Mouse (Mus musculus) lung, embryonic 14.5 days (tissue): ENCODE data around the gene 1700025G04Rik. TPM values are rescaled to one million over a fixed set of nuclear protein-coding genes. Genes with fewer than 3 reads are reported as not detected.

Experiments used
- ATAC-seq: fragments of 200-750 bp; cut with Nextera tagmentation; 2 replicates; pipeline ENCODE4 v1.8.0; 2017; ENCODE audit warnings: mild to moderate bottlenecking, moderate TSS enrichment, moderate library complexity; ENCODE audit not compliant: insufficient read depth
- DNase-seq: peaks from one replicate; pipeline ENCODE4 v3.0.0-alpha.2; 2015
- H3K27ac ChIP-seq: fragments of 300-500 bp; sonication (generic); 2 replicates; pipeline ENCODE4 v1.5.1; 2014; ENCODE audit warnings: low read depth, mild to moderate bottlenecking, moderate library complexity
- H3K27me3 ChIP-seq: fragments of 300-500 bp; sonication (generic); 2 replicates; pipeline ENCODE4 v1.6.1; 2014; ENCODE audit warnings: low read length, control low read depth; ENCODE audit not compliant: insufficient read depth
- H3K36me3 ChIP-seq: fragments of 300-500 bp; sonication (generic); 2 replicates; pipeline ENCODE4 v1.6.1; 2014; ENCODE audit warnings: control low read depth; ENCODE audit not compliant: insufficient read depth
- H3K4me1 ChIP-seq: fragments of 300-500 bp; sonication (generic); 2 replicates; pipeline ENCODE4 v1.6.1; 2014; ENCODE audit warnings: antibody characterized with exemption, control low read depth; ENCODE audit not compliant: insufficient read depth
- H3K4me2 ChIP-seq: fragments of 300-500 bp; sonication (generic); 2 replicates; pipeline ENCODE4 v1.6.1; 2014; ENCODE audit warnings: mild to moderate bottlenecking
- H3K4me3 ChIP-seq: fragments of 300-500 bp; sonication (generic); 2 replicates; pipeline ENCODE4 v1.5.1; 2014; ENCODE audit warnings: low read depth, low read length
- H3K9ac ChIP-seq: fragments of 300-500 bp; sonication (generic); 2 replicates; pipeline ENCODE4 v1.6.1; 2014
- H3K9me3 ChIP-seq: fragments of 300-500 bp; sonication (generic); 2 replicates; pipeline ENCODE4 v1.6.1; 2016; ENCODE audit warnings: low read depth, low read length, control low read depth
- CTCF ChIP-seq: IDR thresholded peaks from 2 replicates; pipeline ENCODE4 v1.5.1; 2016; ENCODE audit warnings: antibody characterized with exemption, low read depth
- WGBS: fragments of 180-500 bp; shearing (Covaris S2); extraction: QIAGEN DNeasy Blood & Tissue Kit; methylation state at CpG from one replicate; pipeline ENCODE4 v1.1.7; 2014; 5-methylcytosine and 5-hydroxymethylcytosine counted together
- polyA plus RNA-seq: library from polyadenylated mRNA; unstranded; fragments of >200 nt; fragmentation: Nextera tagmentation; extraction: Ambion mirVana; gene quantifications from 2 replicates; pipeline ENCODE4 v1.2.1, GENCODE M21; 2014

Gene 1700025G04Rik
- polyA plus RNA-seq: 24.9 and 27.4 TPM in 2 replicates

- H3K4me2 ChIP-seq: peak within 1 kb of the TSS; percentile 85
- 0 out of 2 replicates have a peak, but pooled peaks cover 6% of the 10 kb centered on the region for H3K4me1 ChIP-seq
- H3K36me3 ChIP-seq: no peaks in the 10 kb centered on the region
- H3K9me3 ChIP-seq: no peaks in the 10 kb centered on the region
- H3K9ac ChIP-seq: peak within 1 kb of the TSS; percentile 91
- no peaks in the 10 kb centered on the region for H3K27me3 ChIP-seq
- whole genome bisulfite sequencing: under 1% methylated on average over 51 of the region's 66 CpGs
- H3K27ac ChIP-seq: peak within 1 kb of the TSS; percentile 87
- peak within 1 kb of the TSS; percentile 89 for H3K4me3 ChIP-seq
- ATAC-seq (peak; percentile 90), DNase-seq (peak; percentile 92)
- TF ChIP-seq CTCF: no peak
Measured at GRCm38 (mm10) chr1:152090018-152090553, at the start of gene 1700025G04Rik. Gene 1700025G04Rik (minus strand): TSS chr1:152090125.

GRCm38 (mm10) chr1:152139496-152139895, 49.6 kb upstream of the 1700025G04Rik start:
- DNase-seq (peak; percentile 11), ATAC-seq (no peak)
- H3K27me3 ChIP-seq: no peaks in the 10 kb centered on the region
- no peak for TF ChIP-seq CTCF
- no peaks in the 10 kb centered on the region for H3K36me3 ChIP-seq
- WGBS: 54% methylated on average over 4 of the region's 4 CpGs
- H3K4me3 ChIP-seq: no peak overlapping the region
- H3K4me1 ChIP-seq: no peaks in the 10 kb centered on the region
- no peaks in the 10 kb centered on the region; the same call in 1 of the 2 replicates for H3K9me3 ChIP-seq
- H3K4me2 ChIP-seq: no peak overlapping the region
- H3K27ac ChIP-seq: no peak overlapping the region
- H3K9ac ChIP-seq: no peak overlapping the region

GRCm38 (mm10) chr1:152130029-152130727, 40.3 kb upstream of the 1700025G04Rik start:
- ATAC-seq: peak; percentile 70; the same call in 1 of the 2 replicates
- H3K27me3 ChIP-seq: no peaks in the 10 kb centered on the region
- no peak overlapping the region for H3K9ac ChIP-seq
- WGBS: 52% methylated on average over 14 of the region's 15 CpGs
- TF ChIP-seq CTCF: no peak
- H3K9me3 ChIP-seq: no peaks in the 10 kb centered on the region
- DNase-seq: peak; percentile 92
- H3K36me3 ChIP-seq: no peaks in the 10 kb centered on the region
- H3K4me1 ChIP-seq: peaks cover 3% of the 10 kb centered on the region; the same call in 1 of the 2 replicates
- no peak overlapping the region for H3K27ac ChIP-seq
- no peak overlapping the region for H3K4me3 ChIP-seq
- H3K4me2 ChIP-seq: peak overlapping the region; percentile 36

GRCm38 (mm10) chr1:152125451-152125850, 35.5 kb upstream of the 1700025G04Rik start:
- TF ChIP-seq CTCF: no peak
- Histone ChIP-seq H3K9me3 (no peaks in the 10 kb centered on the region), H3K4me1 (peaks cover 1% of the 10 kb centered on the region; the same call in 1 of the 2 replicates), H3K36me3 (no peaks in the 10 kb centered on the region), H3K9ac (no peak overlapping the region), H3K27ac (no peak overlapping the region), H3K4me2 (no peak overlapping the region), H3K27me3 (no peaks in the 10 kb centered on the region), H3K4me3 (no peak overlapping the region)
- no peak for DNase-seq
- WGBS: 87% methylated on average over 7 of the region's 7 CpGs
- ATAC-seq: no peak

- Histone ChIP-seq H3K4me2 (no peak overlapping the region), H3K4me1 (no peaks in the 10 kb centered on the region), H3K9ac (no peak overlapping the region), H3K27ac (no peak overlapping the region), H3K36me3 (no peaks in the 10 kb centered on the region), H3K4me3 (no peak overlapping the region), H3K27me3 (no peaks in the 10 kb centered on the region), H3K9me3 (no peaks in the 10 kb centered on the region)
- TF ChIP-seq CTCF: no peak
- ATAC-seq: no peak
- whole genome bisulfite sequencing: 88% methylated on average over 1 of the region's 1 CpGs
- DNase-seq: no peak
Measured at GRCm38 (mm10) chr1:152110123-152110522, 20.2 kb upstream of the 1700025G04Rik start.

GRCm38 (mm10) chr1:152106136-152106535, 16.2 kb upstream of the 1700025G04Rik start:
- TF ChIP-seq CTCF: no peak
- no peak overlapping the region for H3K27ac ChIP-seq
- ATAC-seq: no peak
- no peaks in the 10 kb centered on the region for H3K9me3 ChIP-seq
- no peak overlapping the region for H3K4me2 ChIP-seq
- H3K4me1 ChIP-seq: 0 out of 2 replicates have a peak, but pooled peaks cover 3% of the 10 kb centered on the region
- no peak for DNase-seq
- H3K27me3 ChIP-seq: no peaks in the 10 kb centered on the region
- 68% methylated on average over 2 of the region's 2 CpGs for WGBS
- H3K9ac ChIP-seq: no peak overlapping the region
- no peak overlapping the region for H3K4me3 ChIP-seq
- H3K36me3 ChIP-seq: no peaks in the 10 kb centered on the region

GRCm38 (mm10) chr1:152105246-152105645, 15.3 kb upstream of the 1700025G04Rik start:
- ATAC-seq (no peak), DNase-seq (no peak)
- H3K27ac ChIP-seq: no peak overlapping the region
- no peaks in the 10 kb centered on the region for H3K9me3 ChIP-seq
- no peaks in the 10 kb centered on the region for H3K36me3 ChIP-seq
- no peak overlapping the region for H3K4me2 ChIP-seq
- WGBS: 90% methylated on average over 1 of the region's 1 CpGs
- H3K4me1 ChIP-seq: 0 out of 2 replicates have a peak, but pooled peaks cover 3% of the 10 kb centered on the region
- TF ChIP-seq CTCF: no peak
- H3K9ac ChIP-seq: no peak overlapping the region
- H3K27me3 ChIP-seq: no peaks in the 10 kb centered on the region
- H3K4me3 ChIP-seq: no peak overlapping the region
